Mouse (Mus musculus) forebrain, embryonic 14.5 days (tissue): Measurements from ENCODE around the gene Kif19a. TPM values are rescaled to one million over a fixed set of nuclear protein-coding genes. Genes with fewer than 3 reads are reported as not detected.

Experiments
- ATAC-seq: fragments of 200-750 bp; cut with Nextera tagmentation; 2 replicates; pipeline ENCODE4 v1.8.0; 2017; ENCODE audit warnings: mild to moderate bottlenecking, moderate library complexity
- DNase-seq: peaks from one replicate; pipeline ENCODE4 v3.0.0-alpha.2; 2015; ENCODE audit warnings: low spot score
- H3K27ac ChIP-seq: fragments of 300-500 bp; sonication (generic); 2 replicates; pipeline ENCODE4 v1.5.1; 2014; ENCODE audit warnings: low read depth, mild to moderate bottlenecking, control low read depth, low read length, moderate library complexity
- H3K27me3 ChIP-seq: fragments of 300-500 bp; sonication (generic); replicated peaks from 2 replicates; pipeline ENCODE4 v1.6.1; 2014; ENCODE audit warnings: low read length, control low read depth, mixed read lengths; ENCODE audit not compliant: control insufficient read depth, insufficient read depth
- H3K36me3 ChIP-seq: fragments of 300-500 bp; sonication (generic); 2 replicates; pipeline ENCODE4 v1.6.1; 2014; ENCODE audit warnings: low read length, control low read depth; ENCODE audit not compliant: control insufficient read depth, insufficient read depth
- H3K4me1 ChIP-seq: fragments of 300-500 bp; sonication (generic); 2 replicates; pipeline ENCODE4 v1.6.1; 2014; ENCODE audit warnings: antibody characterized with exemption, low read length, control low read depth; ENCODE audit not compliant: control insufficient read depth, insufficient read depth
- H3K4me2 ChIP-seq: fragments of 300-500 bp; sonication (generic); 2 replicates; pipeline ENCODE4 v1.6.1; 2014; ENCODE audit warnings: mild to moderate bottlenecking, control low read depth, low read length
- H3K4me3 ChIP-seq: fragments of 300-500 bp; sonication (generic); 2 replicates; pipeline ENCODE4 v1.5.1; 2014; ENCODE audit warnings: low read depth, low read length, control low read depth
- H3K9ac ChIP-seq: fragments of 300-500 bp; sonication (generic); 2 replicates; pipeline ENCODE4 v1.6.1; 2014; ENCODE audit warnings: mild to moderate bottlenecking, low read length, control low read depth, moderate library complexity
- H3K9me3 ChIP-seq: fragments of 300-500 bp; sonication (generic); replicated peaks from 2 replicates; pipeline ENCODE4 v1.6.1; 2016; ENCODE audit warnings: low read length, control low read depth, mixed read lengths; ENCODE audit not compliant: control insufficient read depth
- WGBS: fragments of 180-500 bp; shearing (Covaris S2); extraction: QIAGEN DNeasy Blood & Tissue Kit; methylation state at CpG from one replicate; pipeline ENCODE4 v1.1.7; 2014; 5-methylcytosine and 5-hydroxymethylcytosine counted together
- polyA plus RNA-seq: library from polyadenylated mRNA; unstranded; fragments of >200 nt; fragmentation: Nextera tagmentation; extraction: Ambion mirVana; gene quantifications from 2 replicates; pipeline ENCODE4 v1.2.1, GENCODE M21; 2014

Gene Kif19a
- polyA plus RNA-seq, 1 experiment from 2014 or later, result 0.34 TPM

- Histone ChIP-seq H3K4me2 (no peak overlapping the region), H3K27me3 (peaks cover 16% of the 10 kb centered on the region), H3K27ac (no peak overlapping the region), H3K36me3 (no peaks in the 10 kb centered on the region), H3K9ac (no peak overlapping the region), H3K4me3 (no peak overlapping the region), H3K4me1 (peaks cover 35% of the 10 kb centered on the region), H3K9me3 (no peaks in the 10 kb centered on the region)
- no peak for ATAC-seq
- 76% methylated on average over 12 of the region's 12 CpGs for WGBS
- DNase-seq, result no peak
Measured at GRCm38 (mm10) chr11:114790171-114790570, 25.0 kb downstream of the Kif19a start.

- WGBS, result 56% methylated on average over 4 of the region's 4 CpGs
- Histone ChIP-seq H3K27me3 (peaks cover 11% of the 10 kb centered on the region), H3K9ac (no peak overlapping the region), H3K36me3 (no peaks in the 10 kb centered on the region), H3K4me2 (peak overlapping the region; percentile 92), H3K27ac (no peak overlapping the region), H3K4me1 (peaks cover 40% of the 10 kb centered on the region), H3K9me3 (no peaks in the 10 kb centered on the region), H3K4me3 (peak overlapping the region; percentile 49; the same call in 1 of the 2 replicates)
- DNase-seq (no peak), ATAC-seq (no peak)
Measured at GRCm38 (mm10) chr11:114790841-114791240, 25.7 kb downstream of the Kif19a start.

- peak; percentile 35 for DNase-seq
- H3K4me1 ChIP-seq, result peaks cover 46% of the 10 kb centered on the region
- peak overlapping the region; percentile 49 for H3K4me3 ChIP-seq
- no peaks in the 10 kb centered on the region for H3K9me3 ChIP-seq
- peaks cover 11% of the 10 kb centered on the region for H3K27me3 ChIP-seq
- H3K36me3 ChIP-seq, result no peaks in the 10 kb centered on the region
- peak overlapping the region; percentile 44 for H3K27ac ChIP-seq
- peak overlapping the region; percentile 92 for H3K4me2 ChIP-seq
- ATAC-seq, result no peak
- peak overlapping the region; percentile 68 for H3K9ac ChIP-seq
- WGBS, result 8% methylated on average over 45 of the region's 50 CpGs
Measured at GRCm38 (mm10) chr11:114791351-114791889, 26.2 kb downstream of the Kif19a start.

GRCm38 (mm10) chr11:114791891-114792411 lies 26.8 kb downstream of the Kif19a start:
- peaks cover 11% of the 10 kb centered on the region for H3K27me3 ChIP-seq
- DNase-seq, result peak; percentile 67

GRCm38 (mm10) chr11:114792931-114793494 lies 27.8 kb downstream of the Kif19a start:
- DNase-seq (peak; percentile 41), ATAC-seq (no peak)
- Histone ChIP-seq H3K27me3 (peaks cover 11% of the 10 kb centered on the region), H3K9me3 (no peaks in the 10 kb centered on the region), H3K4me1 (peaks cover 47% of the 10 kb centered on the region), H3K9ac (0 out of 2 replicates have a peak overlapping the region, but pooled peaks have one; percentile 68), H3K4me3 (no peak overlapping the region), H3K27ac (no peak overlapping the region), H3K4me2 (peak overlapping the region; percentile 92), H3K36me3 (no peaks in the 10 kb centered on the region)
- 45% methylated on average over 5 of the region's 5 CpGs for WGBS

More at GRCm38 (mm10) chr11:114791891-114792411, 26.8 kb downstream of the Kif19a start:
- no peak for ATAC-seq
- Histone ChIP-seq H3K4me3 (peak overlapping the region; percentile 49), H3K9ac (peak overlapping the region; percentile 68), H3K4me1 (peaks cover 47% of the 10 kb centered on the region), H3K36me3 (no peaks in the 10 kb centered on the region), H3K4me2 (peak overlapping the region; percentile 92), H3K27ac (peak overlapping the region; percentile 44), H3K9me3 (no peaks in the 10 kb centered on the region)
- 2% methylated on average over 59 of the region's 59 CpGs for WGBS

GRCm38 (mm10) chr11:114793868-114794545 lies 28.8 kb downstream of the Kif19a start:
- Histone ChIP-seq H3K27ac (peak overlapping the region; percentile 100), H3K9me3 (no peaks in the 10 kb centered on the region), H3K4me2 (peak overlapping the region; percentile 92), H3K27me3 (peaks cover 11% of the 10 kb centered on the region), H3K4me3 (peak overlapping the region; percentile 30; the same call in 1 of the 2 replicates), H3K4me1 (peaks cover 47% of the 10 kb centered on the region), H3K9ac (peak overlapping the region; percentile 61), H3K36me3 (no peaks in the 10 kb centered on the region)
- 60% methylated on average over 19 of the region's 19 CpGs for WGBS
- DNase-seq (no peak), ATAC-seq (no peak)

GRCm38 (mm10) chr11:114794691-114795090 lies 29.5 kb downstream of the Kif19a start:
- Histone ChIP-seq H3K9me3 (no peaks in the 10 kb centered on the region), H3K4me2 (peak overlapping the region; percentile 92), H3K36me3 (no peaks in the 10 kb centered on the region), H3K27ac (peak overlapping the region; percentile 100), H3K4me1 (peaks cover 47% of the 10 kb centered on the region), H3K4me3 (peak overlapping the region; percentile 30), H3K9ac (peak overlapping the region; percentile 61; the same call in 1 of the 2 replicates), H3K27me3 (peaks cover 6% of the 10 kb centered on the region)
- DNase-seq, result no peak
- peak; percentile 6 for ATAC-seq
- WGBS, result 13% methylated on average over 4 of the region's 4 CpGs

GRCm38 (mm10) chr11:114795231-114795746 lies 30.1 kb downstream of the Kif19a start:
- H3K27ac ChIP-seq, result peak overlapping the region; percentile 100
- no peaks in the 10 kb centered on the region for H3K9me3 ChIP-seq
- peaks cover 2% of the 10 kb centered on the region; the same call in 1 of the 2 replicates for H3K27me3 ChIP-seq
- H3K4me3 ChIP-seq, result peak overlapping the region; percentile 30
- peaks cover 47% of the 10 kb centered on the region for H3K4me1 ChIP-seq
- no peaks in the 10 kb centered on the region for H3K36me3 ChIP-seq
- 0% methylated on average over 7 of the region's 7 CpGs for WGBS
- ATAC-seq (peak; percentile 87), DNase-seq (peak; percentile 98)
- H3K9ac ChIP-seq, result peak overlapping the region; percentile 61
- H3K4me2 ChIP-seq, result peak overlapping the region; percentile 92
